Mouse (Mus musculus): ENCODE data around the gene Nrde2. TPM values are rescaled to one million over a fixed set of nuclear protein-coding genes. Genes with fewer than 3 reads are reported as not detected.

Gene Nrde2
- polyA plus RNA-seq, 1 experiment, result 9.0 TPM

GRCm38 (mm10) chr12:100178898-100179440 lies 19.5 kb upstream of the Nrde2 start:
- no peak for DNase-seq (ENCODE audit: low read depth)

- DNase-seq (ENCODE audit: low read depth), result no peak
Observed at GRCm38 (mm10) chr12:100176469-100177056, 17.1 kb upstream of the Nrde2 start.

GRCm38 (mm10) chr12:100172481-100172880 lies 13.0 kb upstream of the Nrde2 start:
- no peak for DNase-seq (ENCODE audit: low read depth)

- no peak for DNase-seq (ENCODE audit: low read depth)
Observed at GRCm38 (mm10) chr12:100167931-100168871, 8.7 kb upstream of the Nrde2 start.

GRCm38 (mm10) chr12:100167502-100167901 lies 8.0 kb upstream of the Nrde2 start:
- no peak for DNase-seq (ENCODE audit: low read depth)

- no peak for DNase-seq (ENCODE audit: low read depth)
Observed at GRCm38 (mm10) chr12:100166939-100167338, 7.5 kb upstream of the Nrde2 start.

- DNase-seq (ENCODE audit: low read depth), result no peak
Observed at GRCm38 (mm10) chr12:100166177-100166576, 6.7 kb upstream of the Nrde2 start.

- no peak for DNase-seq (ENCODE audit: low read depth)
Observed at GRCm38 (mm10) chr12:100164991-100165500, 5.6 kb upstream of the Nrde2 start.

GRCm38 (mm10) chr12:100152466-100152865 lies 7.0 kb downstream of the Nrde2 start:
- DNase-seq (ENCODE audit: low read depth), result no peak

GRCm38 (mm10) chr12:100144269-100144668 lies 15.2 kb downstream of the Nrde2 start:
- DNase-seq (ENCODE audit: low read depth), result no peak

GRCm38 (mm10) chr12:100143737-100144136 lies 15.7 kb downstream of the Nrde2 start:
- DNase-seq (ENCODE audit: low read depth), result no peak

- no peak for DNase-seq (ENCODE audit: low read depth)
Observed at GRCm38 (mm10) chr12:100142848-100143523, 16.5 kb downstream of the Nrde2 start.

- no peak for DNase-seq (ENCODE audit: low read depth)
Observed at GRCm38 (mm10) chr12:100135117-100135516, 24.3 kb downstream of the Nrde2 start.

- DNase-seq (ENCODE audit: low read depth), result no peak
Observed at GRCm38 (mm10) chr12:100134395-100134936, 25.0 kb downstream of the Nrde2 start.

GRCm38 (mm10) chr12:100131655-100132054 lies 27.8 kb downstream of the Nrde2 start:
- DNase-seq (ENCODE audit: low read depth), result no peak

- DNase-seq (ENCODE audit: low read depth), result no peak
Observed at GRCm38 (mm10) chr12:100131167-100131566, 28.3 kb downstream of the Nrde2 start.

- no peak for DNase-seq (ENCODE audit: low read depth)
Observed at GRCm38 (mm10) chr12:100128961-100129360, 30.5 kb downstream of the Nrde2 start.

- no peak for DNase-seq (ENCODE audit: low read depth)
Observed at GRCm38 (mm10) chr12:100128522-100128921, 30.9 kb downstream of the Nrde2 start.

- no peak for DNase-seq (ENCODE audit: low read depth)
Observed at GRCm38 (mm10) chr12:100127866-100128480, 31.5 kb downstream of the Nrde2 start.

GRCm38 (mm10) chr12:100126968-100127865 lies 32.2 kb downstream of the Nrde2 start:
- DNase-seq (ENCODE audit: low read depth), result no peak

Measured in gonadal fat pad, adult 2 months (tissue).